Mouse (Mus musculus): ENCODE measurements around the gene Macrod2. TPM values are rescaled to one million over a fixed set of nuclear protein-coding genes. Genes with fewer than 3 reads are reported as not detected.

Macrod2 gene
- total and polyA plus RNA-seq, 2 experiments from 2014 or later: 5.5 to 17.4 TPM

DNA sequence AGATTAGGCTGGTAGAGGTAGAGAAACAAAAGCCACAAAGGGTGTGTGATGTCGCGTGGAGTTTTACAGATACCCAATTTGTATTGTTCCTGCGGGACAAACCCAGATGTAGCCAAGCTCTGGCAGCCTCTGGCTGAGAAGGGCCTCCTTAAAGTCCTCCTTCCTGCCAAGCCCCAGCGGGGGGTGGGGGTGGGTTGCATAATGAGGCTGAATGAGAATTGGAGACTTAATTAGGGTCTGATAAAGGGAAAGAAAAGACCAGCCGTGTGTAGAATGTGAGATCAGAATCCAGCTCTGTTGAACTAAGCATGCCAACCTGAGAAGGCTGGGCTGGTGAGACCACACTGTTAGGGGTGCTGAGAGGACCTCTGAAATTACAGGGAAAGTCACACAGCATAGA is 1967.8 kb downstream of the Macrod2 start:
- TF ChIP-seq CTCF (IDR thresholded peaks at IDR 0.05; ENCODE audit: low read depth): no peak
- TF ChIP-seq EP300 (IDR thresholded peaks at IDR 0.05; ENCODE audit: low read depth): no peak
- no peak overlapping the region for H3K4me2 ChIP-seq (ENCODE audit: low read depth, low read length)
- WGBS: 14% methylated on average over 5 of the region's 5 CpGs
- H3K9me3 ChIP-seq (replicated peaks; ENCODE audit: control insufficient read depth, low read length): no peaks in the 10 kb centered on the region
- no peaks in the 10 kb centered on the region for H3K4me1 ChIP-seq (ENCODE audit: control insufficient read depth, insufficient read depth)
- H3K9ac ChIP-seq (replicated peaks; ENCODE audit: low read depth, low read length): no peak overlapping the region
- H3K27me3 ChIP-seq (ENCODE audit: control insufficient read depth, insufficient read depth, low read length): no peaks in the 10 kb centered on the region
- H3K4me3 ChIP-seq (ENCODE audit: low read depth, low read length): no peak overlapping the region
- DNase-seq (ENCODE audit: low spot score) (no peak), ATAC-seq (ENCODE audit: insufficient read depth, low read depth) (no peak)
- H3K36me3 ChIP-seq (replicated peaks; ENCODE audit: control insufficient read depth, insufficient read depth, low read length): no peaks in the 10 kb centered on the region
- no peak overlapping the region for H3K27ac ChIP-seq (ENCODE audit: low read depth)

DNA sequence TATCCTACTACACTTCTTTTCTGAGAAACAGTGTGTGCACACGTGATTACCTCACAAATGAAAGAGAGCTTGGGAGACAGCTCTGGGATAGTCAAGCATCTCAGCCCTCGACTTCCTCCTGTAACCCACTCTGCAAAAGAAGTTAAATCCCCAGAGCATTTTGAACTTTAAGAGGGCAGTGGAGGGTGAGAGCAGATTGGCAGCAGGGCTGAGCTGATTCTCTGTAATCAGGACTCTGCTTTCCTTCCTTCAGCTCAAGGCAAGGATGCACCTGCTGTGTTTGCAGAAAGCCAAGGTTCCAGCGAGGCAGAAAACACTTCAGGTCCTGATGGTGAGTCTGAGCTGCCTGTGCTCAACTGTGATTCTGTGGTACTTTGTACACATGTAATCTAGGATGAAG is 1978.9 kb downstream of the Macrod2 start:
- no peaks in the 10 kb centered on the region for H3K9me3 ChIP-seq (replicated peaks; ENCODE audit: control insufficient read depth, low read length)
- no peak overlapping the region for H3K9ac ChIP-seq (replicated peaks; ENCODE audit: low read depth, low read length)
- H3K4me3 ChIP-seq (ENCODE audit: low read depth, low read length): no peak overlapping the region
- DNase-seq (ENCODE audit: low spot score): no peak
- no peak for ATAC-seq (ENCODE audit: insufficient read depth, low read depth)
- no peaks in the 10 kb centered on the region for H3K4me1 ChIP-seq (ENCODE audit: control insufficient read depth, insufficient read depth)
- H3K4me2 ChIP-seq (ENCODE audit: low read depth, low read length): no peak overlapping the region
- WGBS: 16% methylated on average over 3 of the region's 3 CpGs
- H3K27me3 ChIP-seq (ENCODE audit: control insufficient read depth, insufficient read depth, low read length): no peaks in the 10 kb centered on the region
- no peaks in the 10 kb centered on the region for H3K36me3 ChIP-seq (replicated peaks; ENCODE audit: control insufficient read depth, insufficient read depth, low read length)
- no peak for TF ChIP-seq EP300 (IDR thresholded peaks at IDR 0.05; ENCODE audit: low read depth)
- no peak for TF ChIP-seq CTCF (IDR thresholded peaks at IDR 0.05; ENCODE audit: low read depth)
- no peak overlapping the region for H3K27ac ChIP-seq (ENCODE audit: low read depth)

DNA sequence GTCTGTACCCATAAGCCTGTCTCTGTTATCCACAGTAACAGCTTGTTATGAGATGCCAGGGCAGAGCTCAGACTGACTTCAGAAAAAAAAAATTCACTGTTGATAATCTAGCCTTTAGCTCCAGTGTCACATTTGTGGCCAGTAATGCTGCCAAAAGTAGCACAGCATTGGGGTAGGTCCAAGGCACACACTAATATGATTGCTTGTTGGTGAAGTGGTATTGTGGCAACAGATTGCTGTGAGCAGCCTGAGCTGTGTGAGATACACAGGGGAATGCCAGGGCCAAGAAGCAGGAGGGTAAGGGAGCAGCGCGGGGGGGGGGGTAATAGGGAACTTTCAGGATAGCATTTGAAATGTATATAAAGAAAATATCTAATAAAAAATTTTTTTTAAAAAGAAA is 1985.5 kb downstream of the Macrod2 start:
- Histone ChIP-seq H3K4me3 (ENCODE audit: low read depth, low read length) (no peak overlapping the region), H3K4me2 (ENCODE audit: low read depth, low read length) (no peak overlapping the region), H3K9me3 (replicated peaks; ENCODE audit: control insufficient read depth, low read length) (no peaks in the 10 kb centered on the region), H3K27me3 (ENCODE audit: control insufficient read depth, insufficient read depth, low read length) (no peaks in the 10 kb centered on the region), H3K36me3 (replicated peaks; ENCODE audit: control insufficient read depth, insufficient read depth, low read length) (no peaks in the 10 kb centered on the region), H3K9ac (replicated peaks; ENCODE audit: low read depth, low read length) (no peak overlapping the region), H3K27ac (ENCODE audit: low read depth) (no peak overlapping the region), H3K4me1 (ENCODE audit: control insufficient read depth, insufficient read depth) (0 out of 2 replicates have a peak, but pooled peaks cover 7% of the 10 kb centered on the region)
- TF ChIP-seq CTCF (IDR thresholded peaks at IDR 0.05; ENCODE audit: low read depth): no peak
- no peak for TF ChIP-seq EP300 (IDR thresholded peaks at IDR 0.05; ENCODE audit: low read depth)
- ATAC-seq (ENCODE audit: insufficient read depth, low read depth) (peak; percentile 74), DNase-seq (ENCODE audit: low spot score) (peak; percentile 18)
- 72% methylated on average over 2 of the region's 2 CpGs for WGBS

DNA sequence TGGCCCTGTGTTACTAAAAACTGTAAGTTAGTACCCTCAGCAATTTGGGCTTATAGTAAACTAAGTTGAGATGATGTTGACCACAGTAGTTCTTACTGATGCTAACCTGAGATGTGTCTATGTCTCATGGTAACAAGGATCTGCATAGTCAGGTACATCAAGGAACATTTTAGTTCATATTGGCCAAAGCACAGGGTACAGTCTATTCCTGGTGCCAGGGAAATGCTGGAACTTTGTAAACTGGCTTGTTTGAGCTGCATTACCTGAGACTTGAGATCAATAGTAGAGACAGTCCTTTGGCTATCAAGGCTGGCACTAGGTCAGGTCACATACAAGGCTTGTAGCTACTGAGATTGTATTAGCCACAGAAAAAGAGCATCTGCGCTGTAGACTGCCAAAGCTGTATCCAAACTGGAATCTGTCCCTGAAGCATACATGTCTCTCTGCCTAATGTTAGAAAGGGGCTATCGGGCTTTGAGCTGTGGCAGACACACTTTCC is 1986.0 kb downstream of the Macrod2 start:
- no peak overlapping the region for H3K4me2 ChIP-seq (ENCODE audit: low read depth, low read length)
- no peak overlapping the region for H3K27ac ChIP-seq (ENCODE audit: low read depth)
- ATAC-seq (ENCODE audit: insufficient read depth, low read depth) (no peak), DNase-seq (ENCODE audit: low spot score) (no peak)
- 0 out of 2 replicates have a peak, but pooled peaks cover 7% of the 10 kb centered on the region for H3K4me1 ChIP-seq (ENCODE audit: control insufficient read depth, insufficient read depth)
- WGBS: 85% methylated on average over 2 of the region's 2 CpGs
- H3K36me3 ChIP-seq (replicated peaks; ENCODE audit: control insufficient read depth, insufficient read depth, low read length): no peaks in the 10 kb centered on the region
- H3K4me3 ChIP-seq (ENCODE audit: low read depth, low read length): no peak overlapping the region
- no peak overlapping the region for H3K9ac ChIP-seq (replicated peaks; ENCODE audit: low read depth, low read length)
- TF ChIP-seq CTCF (IDR thresholded peaks at IDR 0.05; ENCODE audit: low read depth) (no peak), EP300 (IDR thresholded peaks at IDR 0.05; ENCODE audit: low read depth) (no peak)
- no peaks in the 10 kb centered on the region for H3K27me3 ChIP-seq (ENCODE audit: control insufficient read depth, insufficient read depth, low read length)
- H3K9me3 ChIP-seq (replicated peaks; ENCODE audit: control insufficient read depth, low read length): no peaks in the 10 kb centered on the region

DNA sequence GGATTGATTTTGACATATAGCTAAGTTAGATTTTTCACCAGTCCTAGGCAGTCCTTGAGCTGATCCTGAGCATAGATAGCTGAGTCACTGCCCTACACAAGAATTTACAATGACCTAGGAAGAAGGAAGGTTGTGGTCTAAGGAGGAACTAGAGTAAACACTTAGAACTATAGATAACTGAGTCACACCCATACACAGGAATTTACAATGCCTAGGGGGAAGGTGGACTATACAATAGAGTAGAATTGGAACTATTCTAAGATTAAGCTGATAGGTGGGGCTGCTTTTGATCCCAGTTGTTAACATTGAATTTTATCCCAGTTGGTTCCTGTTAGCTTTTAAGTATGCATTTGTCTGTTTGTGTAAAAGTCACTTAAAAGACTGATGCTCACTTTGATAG is 1998.4 kb downstream of the Macrod2 start:
- H3K9ac ChIP-seq (replicated peaks; ENCODE audit: low read depth, low read length): no peak overlapping the region
- ATAC-seq (ENCODE audit: insufficient read depth, low read depth): no peak

DNA sequence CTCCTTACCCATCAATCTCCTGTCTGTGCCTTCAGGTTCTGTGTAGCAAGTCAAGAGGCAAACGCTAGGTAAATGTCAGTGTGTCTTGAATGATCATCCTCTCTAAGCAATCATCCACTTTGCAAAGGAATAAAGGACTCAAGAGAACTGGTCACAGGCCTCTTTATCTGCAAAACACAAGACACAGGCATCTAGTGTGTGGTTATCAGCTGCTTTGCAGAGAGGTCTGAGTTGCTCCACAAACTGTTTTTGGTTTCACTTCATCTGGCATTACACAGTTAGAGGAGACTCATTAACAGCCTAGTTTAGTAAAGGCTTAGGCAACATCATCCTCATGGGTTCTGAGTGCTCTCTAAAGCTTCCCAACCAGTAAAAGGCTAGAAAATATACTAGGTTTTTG is 2004.4 kb downstream of the Macrod2 start:
- no peak for ATAC-seq (ENCODE audit: insufficient read depth, low read depth)
- no peaks in the 10 kb centered on the region for H3K36me3 ChIP-seq (replicated peaks; ENCODE audit: control insufficient read depth, insufficient read depth, low read length)
- H3K27ac ChIP-seq (ENCODE audit: low read depth): no peak overlapping the region
- no peaks in the 10 kb centered on the region for H3K27me3 ChIP-seq (ENCODE audit: control insufficient read depth, insufficient read depth, low read length)
- 0 out of 2 replicates have a peak, but pooled peaks cover 4% of the 10 kb centered on the region for H3K4me1 ChIP-seq (ENCODE audit: control insufficient read depth, insufficient read depth)
- no peak overlapping the region for H3K4me2 ChIP-seq (ENCODE audit: low read depth, low read length)
- DNase-seq (ENCODE audit: low spot score): no peak
- 21% methylated on average over 1 of the region's 1 CpGs for WGBS
- TF ChIP-seq CTCF (IDR thresholded peaks at IDR 0.05; ENCODE audit: low read depth) (no peak), EP300 (IDR thresholded peaks at IDR 0.05; ENCODE audit: low read depth) (no peak)
- H3K9ac ChIP-seq (replicated peaks; ENCODE audit: low read depth, low read length): no peak overlapping the region
- H3K4me3 ChIP-seq (ENCODE audit: low read depth, low read length): no peak overlapping the region
- H3K9me3 ChIP-seq (replicated peaks; ENCODE audit: control insufficient read depth, low read length): no peaks in the 10 kb centered on the region

More for the DNA sequence above, 1998.4 kb downstream of the Macrod2 start:
- Histone ChIP-seq H3K4me2 (ENCODE audit: low read depth, low read length) (no peak overlapping the region), H3K27ac (ENCODE audit: low read depth) (no peak overlapping the region), H3K9me3 (replicated peaks; ENCODE audit: control insufficient read depth, low read length) (no peaks in the 10 kb centered on the region), H3K4me3 (ENCODE audit: low read depth, low read length) (no peak overlapping the region), H3K36me3 (replicated peaks; ENCODE audit: control insufficient read depth, insufficient read depth, low read length) (no peaks in the 10 kb centered on the region), H3K27me3 (ENCODE audit: control insufficient read depth, insufficient read depth, low read length) (no peaks in the 10 kb centered on the region), H3K4me1 (ENCODE audit: control insufficient read depth, insufficient read depth) (no peaks in the 10 kb centered on the region)
- TF ChIP-seq EP300 (IDR thresholded peaks at IDR 0.05; ENCODE audit: low read depth) (no peak), CTCF (IDR thresholded peaks at IDR 0.05; ENCODE audit: low read depth) (no peak)
- DNase-seq (ENCODE audit: low spot score): no peak
